Mouse (Mus musculus) kidney, postnatal 25 days (tissue): ENCODE results near the gene Vamp5.
A peak's percentile ranks its signal among the peaks of the same experiment; 100 is the strongest.

Experiments used
- DNase-seq, 2 experiments: peaks; one replicate each; pipeline ENCODE4 v3.0.0; 2021; ENCODE audit warnings: mixed read lengths in 2 of 2

Gene Vamp5

DNA sequence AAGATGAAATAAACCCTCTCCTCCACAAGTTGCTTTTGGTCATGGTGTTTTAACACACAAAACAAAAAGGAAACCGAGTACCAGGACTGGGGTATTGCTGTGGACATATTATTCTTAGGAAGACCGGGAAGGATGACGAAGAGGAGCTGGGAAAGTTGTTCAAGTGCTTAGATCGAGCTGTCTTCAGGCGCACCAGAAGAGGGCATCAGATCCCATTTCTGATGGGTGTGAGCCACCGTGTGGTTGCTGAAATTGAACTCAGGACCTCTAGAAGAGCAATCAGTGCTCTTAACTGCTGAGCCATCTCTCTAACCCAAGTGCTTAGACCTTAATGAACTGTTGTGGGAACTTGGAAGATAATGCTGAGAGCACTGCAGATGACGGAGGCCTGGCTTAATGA, 16.3 kb downstream of the Vamp5 start:
- no peak for DNase-seq

DNA sequence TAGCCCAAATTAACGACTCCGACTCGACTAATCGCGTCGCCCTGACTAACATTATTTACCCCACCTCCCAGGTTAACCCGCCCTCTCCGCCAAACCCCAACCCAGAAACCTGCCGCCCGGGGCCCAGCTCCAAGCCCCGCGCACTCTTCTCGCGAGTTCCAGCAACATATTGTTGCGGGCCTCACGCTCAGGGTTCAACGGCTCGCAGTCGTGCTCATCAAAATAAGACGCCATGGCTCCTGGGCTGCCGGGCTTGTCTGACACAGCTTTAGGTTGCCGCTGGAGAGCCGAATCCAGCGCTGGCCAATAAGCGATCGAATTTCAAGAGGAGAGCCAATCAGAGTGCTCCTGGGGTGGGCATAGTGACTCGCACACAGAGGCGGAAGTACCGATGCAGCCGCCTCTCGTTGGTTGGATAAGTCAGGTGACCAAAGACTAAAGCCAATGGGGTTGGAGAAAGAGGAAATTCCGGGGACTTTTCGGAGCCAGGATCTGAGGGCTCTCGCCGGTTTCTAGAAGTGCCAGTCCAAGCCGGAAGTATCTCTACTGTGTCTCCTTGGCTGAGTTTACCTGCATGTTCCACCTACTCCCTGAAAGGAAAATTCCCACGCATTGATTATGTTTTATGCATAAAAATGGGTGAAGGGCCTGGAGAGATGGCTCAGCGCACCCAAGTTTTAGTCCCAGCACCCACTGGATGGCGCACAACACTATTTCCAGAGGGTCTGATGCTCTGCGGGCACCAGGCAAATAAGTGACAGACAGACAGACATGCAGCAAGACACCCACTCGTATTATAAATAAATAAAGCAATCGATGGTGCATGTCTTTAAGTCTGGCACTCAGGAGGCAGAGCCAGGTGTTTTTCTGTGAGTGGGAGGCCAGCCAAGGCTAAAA, 17.9 kb downstream of the Vamp5 start:
- peak; percentile 96 to 99 for DNase-seq

DNA sequence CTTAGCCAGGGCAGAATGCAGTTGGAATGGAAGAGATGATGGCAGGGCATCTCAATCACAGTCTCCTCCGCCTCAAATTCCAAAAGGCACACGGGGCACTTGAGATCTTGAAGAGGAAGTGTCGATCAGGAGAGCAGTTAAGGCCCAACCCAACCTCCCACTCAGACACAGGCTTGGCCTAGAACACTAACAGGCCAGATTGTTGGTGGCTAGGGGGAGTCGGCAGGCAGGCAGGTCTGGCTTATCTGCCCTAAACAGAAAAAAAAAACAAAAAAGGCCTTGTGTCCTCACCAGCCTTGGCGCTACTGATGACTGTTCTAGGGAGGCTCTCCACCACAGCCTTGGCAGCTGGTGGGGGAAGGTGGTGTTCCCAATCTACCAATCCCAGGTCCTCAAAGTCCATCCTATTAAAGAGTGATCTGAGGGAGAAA, 19.1 kb downstream of the Vamp5 start:
- DNase-seq = peak in 1 of 2 experiments; percentile 57

DNA sequence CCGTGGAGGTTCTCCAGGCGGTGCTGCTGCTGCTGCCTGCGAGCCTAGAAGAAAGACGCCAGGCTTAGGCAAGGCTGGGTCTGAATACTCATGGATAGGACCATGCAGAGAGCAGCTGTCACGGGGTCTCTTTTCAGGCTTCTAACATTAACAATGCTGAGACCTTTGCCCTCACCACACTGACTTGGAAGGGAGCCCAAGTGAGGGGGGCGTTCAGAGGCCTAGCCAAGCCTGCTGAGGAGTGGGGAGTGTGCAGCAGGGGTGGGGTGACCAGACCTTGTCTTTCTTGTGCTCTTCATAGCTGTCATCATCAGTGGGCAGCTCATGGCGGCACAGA, 19.7 kb downstream of the Vamp5 start:
- DNase-seq = peak; percentile 74 to 89

DNA sequence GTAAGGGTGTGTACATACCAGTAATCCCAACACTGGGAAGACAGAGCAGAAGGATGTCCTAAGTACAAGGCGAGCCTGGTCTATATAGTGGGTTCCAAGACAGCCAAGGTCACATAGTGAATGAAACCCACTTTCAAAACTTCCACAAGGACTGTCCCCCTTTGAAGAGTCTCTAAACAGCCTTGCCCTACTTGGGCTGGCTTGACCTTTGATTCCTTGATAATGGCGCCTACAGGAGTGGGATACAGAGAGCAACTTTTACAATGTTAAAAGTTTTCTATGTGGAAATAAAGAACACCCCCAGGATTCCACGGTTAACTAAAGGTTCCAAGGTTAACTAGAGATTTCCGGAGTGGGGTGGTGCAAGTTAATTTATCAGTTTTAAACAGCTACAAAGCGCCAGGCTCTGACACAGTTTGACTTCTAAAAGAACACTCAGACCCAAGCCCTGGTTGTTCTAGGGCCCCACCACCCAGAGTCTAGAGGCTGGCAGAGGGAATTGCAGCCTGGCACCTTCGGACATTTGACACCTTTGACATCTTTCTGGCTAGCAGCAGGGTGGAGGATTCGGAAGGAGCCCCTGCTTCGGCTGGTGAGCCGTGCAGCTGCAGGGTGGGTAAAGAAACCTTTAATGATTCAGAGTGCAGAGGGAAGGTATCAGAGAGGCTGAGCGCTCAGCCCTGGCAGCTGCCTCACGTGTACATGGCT, 20.2 kb downstream of the Vamp5 start:
- peak; percentile 57 to 77 for DNase-seq

DNA sequence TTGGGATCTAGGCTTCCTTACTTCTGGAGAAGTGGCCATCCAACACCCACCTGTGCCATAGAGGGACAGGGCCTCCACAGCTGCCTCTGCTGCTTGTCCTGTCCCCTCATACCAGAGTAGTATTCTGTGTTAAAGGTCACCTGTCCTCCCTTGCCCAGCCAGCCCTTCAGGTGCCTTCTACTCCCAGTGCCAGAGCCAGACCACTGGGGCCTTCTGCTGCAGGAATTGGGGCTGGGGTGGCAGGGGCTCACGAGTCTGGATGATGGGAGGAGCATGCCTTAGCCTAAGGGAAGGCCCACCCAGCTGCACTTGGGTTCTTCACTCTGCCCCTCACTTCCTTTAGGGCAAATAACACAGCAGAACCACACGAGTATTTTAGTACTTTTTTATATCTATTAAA, 20.9 kb downstream of the Vamp5 start:
- DNase-seq = peak in 1 of 2 experiments; percentile 52

DNA sequence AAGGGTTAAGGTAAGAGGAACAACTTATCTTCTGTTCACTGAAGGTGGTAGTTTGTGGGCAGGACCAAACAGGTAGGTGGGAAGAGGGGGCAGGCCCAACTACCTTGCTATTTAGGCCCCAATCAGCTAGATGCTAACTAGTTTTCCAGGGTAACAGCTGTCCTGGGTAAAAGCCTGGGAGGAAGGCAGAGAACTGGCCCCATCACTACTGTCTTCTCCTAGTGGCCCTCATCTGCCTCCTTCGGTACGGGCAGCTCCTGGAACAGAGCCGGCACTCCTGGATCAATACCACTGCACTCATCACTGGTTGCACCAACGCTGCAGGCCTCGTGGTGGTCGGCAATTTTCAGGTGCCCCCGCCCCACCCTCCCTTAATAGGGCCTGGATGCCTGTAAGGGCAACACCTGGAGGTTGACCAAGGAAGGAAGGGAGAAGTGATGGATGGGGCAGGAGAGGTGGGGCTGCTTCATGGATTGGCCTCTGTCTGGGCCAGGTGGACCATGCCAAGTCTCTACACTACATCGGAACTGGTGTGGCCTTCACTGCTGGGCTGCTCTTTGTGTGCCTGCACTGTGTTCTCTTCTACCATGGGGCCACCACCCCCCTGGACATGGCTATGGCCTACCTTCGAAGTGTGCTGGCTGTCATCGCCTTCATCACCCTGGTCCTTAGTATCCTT, 22.0 kb downstream of the Vamp5 start:
- DNase-seq = no peak

DNA sequence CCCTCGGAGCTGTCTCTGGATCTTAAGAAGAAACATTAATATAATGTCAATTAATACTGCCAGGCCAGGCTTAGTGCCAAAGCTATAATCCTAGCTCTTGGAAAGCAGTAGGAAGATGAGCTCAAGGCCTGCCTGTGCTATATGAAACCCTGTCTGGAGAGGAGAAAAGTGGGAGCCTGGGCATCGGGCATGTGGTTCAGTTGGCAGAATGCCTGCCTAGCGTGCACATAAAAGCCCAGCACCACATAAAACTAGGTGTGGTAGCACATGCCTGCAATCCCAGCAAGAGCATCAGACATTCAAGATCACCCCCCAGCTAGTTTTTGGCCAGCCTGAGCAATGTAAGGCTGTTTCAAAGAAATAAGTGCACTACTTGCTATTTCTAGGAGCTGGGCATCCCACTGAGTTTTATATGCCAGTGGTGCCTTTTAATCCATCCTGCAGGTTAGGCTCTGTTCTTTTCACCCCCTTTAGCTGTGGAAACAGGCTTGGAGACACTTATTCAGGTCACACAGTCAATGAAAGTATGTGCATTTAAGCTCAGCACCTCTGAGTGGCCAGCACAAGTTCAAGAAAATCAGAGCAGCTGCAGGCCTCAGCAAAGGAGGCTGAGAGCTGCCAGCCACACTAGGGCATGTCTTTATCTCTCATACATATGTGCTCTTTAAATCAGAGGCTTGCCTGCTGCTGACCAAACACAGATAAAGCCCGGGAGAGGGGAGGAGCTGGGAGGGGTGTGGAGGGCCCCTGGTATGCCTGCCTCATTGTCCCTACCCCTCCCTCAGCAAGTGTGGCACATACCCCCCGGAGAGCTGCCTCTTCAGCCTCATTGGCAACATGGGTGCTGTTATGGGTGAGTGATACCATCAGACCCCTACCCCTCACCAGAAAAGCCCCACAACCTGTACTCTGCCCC, 22.8 kb downstream of the Vamp5 start:
- peak in 1 of 2 experiments; percentile 43 for DNase-seq

DNA sequence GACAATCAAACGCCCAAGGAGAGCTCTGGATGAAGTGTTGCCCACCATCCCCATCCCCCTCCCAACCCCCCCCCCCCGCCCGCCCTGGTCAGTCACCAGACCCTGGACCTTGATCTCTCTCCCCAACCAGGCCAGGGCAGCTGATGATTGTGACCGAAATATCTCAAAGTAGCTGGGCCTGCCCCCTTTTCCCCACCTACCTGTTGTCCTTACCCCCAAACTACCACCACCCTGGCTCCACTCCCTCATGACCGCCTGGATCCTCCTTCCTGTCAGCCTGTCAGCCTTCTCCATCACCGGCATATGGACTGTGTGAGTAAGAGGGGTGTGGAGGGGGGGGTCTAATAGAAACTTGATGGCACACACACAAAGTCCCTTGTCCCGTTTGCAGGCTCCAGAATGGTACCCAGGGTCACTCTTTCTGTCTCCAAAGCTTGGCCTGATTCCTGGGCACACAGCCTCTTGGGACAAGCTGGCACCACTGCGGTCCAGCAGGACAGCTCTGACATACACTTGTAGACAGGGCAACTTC, 24.2 kb downstream of the Vamp5 start:
- peak; percentile 54 to 82 for DNase-seq

DNA sequence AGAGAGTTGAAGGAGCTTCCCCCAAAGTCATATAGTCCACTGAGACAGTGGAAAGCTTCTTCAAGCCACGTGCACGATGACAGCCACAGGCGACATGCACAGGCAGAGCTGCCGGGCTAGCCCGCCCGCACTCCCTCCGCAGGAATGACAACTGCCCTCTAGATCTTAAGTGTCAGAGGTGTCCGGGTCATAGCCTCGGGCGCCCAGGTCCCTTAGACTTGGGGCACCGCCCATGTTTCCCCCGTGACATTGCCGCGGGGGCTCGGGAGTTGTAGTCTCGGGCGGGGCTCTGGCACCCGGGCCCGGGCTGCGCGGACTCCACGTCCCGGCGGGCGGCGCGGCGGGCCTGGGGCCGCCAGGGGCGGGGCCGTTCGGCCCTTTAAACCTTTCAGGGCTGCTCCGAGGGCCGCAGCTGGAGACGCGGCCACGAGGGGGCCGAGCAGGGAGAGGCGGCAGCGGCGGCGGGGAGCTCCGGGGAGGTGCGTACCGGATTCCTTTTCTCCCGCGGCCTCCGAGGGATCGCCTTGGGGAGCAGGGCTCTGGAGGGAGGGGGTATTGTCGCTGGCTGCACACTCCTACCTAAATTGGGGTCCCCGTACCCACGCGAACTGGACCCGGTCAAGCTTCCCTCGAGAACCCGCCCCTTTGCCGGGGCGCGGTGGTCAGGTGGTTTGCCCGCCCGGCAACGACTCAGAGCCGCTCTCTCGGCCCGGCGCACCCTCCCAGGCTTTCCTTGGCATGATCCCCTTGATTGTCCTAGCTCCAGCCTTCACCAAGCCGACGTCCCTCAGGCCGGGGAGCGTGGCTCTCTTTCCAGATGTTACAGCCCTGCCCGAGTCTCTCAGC, 25.0 kb downstream of the Vamp5 start, which contains the start of gene Tmem150a:
TSS of gene Tmem150a (plus strand) at position 382 of the 846 bp plus-strand sequence.
- DNase-seq = peak; percentile 90 to 96

DNA sequence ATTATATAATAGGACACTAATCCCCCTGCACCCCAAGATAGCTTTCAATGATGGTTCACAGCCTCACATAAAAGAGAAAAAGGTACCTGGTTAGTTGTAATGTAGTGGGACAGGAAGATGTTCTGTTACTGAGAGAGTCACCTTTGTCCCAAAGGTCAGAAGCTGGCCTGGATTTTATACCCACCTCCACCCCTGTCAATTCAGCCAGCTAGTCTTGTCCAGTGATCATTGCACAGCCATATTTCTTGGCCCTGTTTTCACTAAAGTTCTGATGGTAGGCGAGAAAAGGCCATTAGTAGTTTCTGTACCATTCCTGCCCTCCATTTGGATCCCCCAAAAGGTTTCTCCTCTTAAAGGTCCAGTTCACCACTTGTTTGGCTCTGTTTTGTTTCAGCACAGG, 26.2 kb downstream of the Vamp5 start:
- no peak for DNase-seq

DNA sequence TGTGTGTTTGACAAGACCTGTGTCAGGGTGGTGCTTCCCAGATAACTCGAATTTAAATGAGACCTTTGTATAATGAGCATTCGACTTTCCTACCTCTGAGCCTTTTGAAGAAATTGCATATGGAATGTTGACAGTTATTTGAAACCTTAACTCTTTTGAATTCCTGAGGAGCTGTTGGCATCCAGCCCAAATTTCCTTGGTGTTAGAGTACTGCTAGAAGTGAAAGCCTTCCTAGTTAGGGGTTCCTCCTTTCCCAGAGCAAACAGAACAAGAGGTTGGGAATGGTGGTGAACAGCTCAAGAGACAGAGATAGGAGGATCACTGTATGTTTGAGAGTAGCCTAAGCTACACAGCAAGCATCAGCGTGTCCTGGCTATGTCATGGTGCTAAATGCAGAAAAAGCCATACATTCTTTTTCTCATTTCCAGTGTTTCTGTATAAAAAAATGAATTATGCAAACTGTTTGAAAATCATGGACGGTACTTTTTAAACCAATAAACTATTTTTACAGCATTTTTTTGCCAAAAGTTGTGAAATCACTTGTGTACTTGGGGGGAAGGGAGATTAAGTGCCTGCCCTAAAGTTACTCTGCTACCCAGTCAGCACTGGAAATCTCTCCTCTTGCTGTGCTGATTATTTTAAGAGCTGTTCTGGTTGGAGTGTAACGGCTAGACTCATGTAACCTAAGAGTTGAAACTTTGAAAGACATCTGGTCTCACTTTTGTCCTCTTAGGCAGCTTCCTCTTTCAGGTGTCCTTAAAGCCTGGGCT, 27.4 kb downstream of the Vamp5 start:
- DNase-seq = peak; percentile 55 to 73

DNA sequence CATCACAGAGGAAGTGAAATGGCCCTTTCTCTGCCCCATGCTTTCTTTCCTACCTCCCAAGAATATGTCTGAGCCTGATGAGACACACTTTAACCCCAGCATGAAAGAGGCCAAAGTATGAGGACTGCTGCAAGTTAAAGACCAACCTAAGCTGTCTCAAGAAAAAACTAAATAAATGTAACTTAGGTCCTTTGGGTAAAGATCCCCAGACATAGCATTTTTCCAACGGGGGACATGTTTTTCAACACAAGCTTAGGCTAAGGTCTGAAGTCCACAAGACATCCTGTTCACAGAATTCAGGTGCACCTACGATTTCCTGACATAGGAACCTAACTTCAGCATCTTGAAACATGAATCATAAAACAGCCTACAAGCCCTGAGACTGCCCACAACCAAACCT, 30.1 kb downstream of the Vamp5 start:
- DNase-seq = no peak

DNA sequence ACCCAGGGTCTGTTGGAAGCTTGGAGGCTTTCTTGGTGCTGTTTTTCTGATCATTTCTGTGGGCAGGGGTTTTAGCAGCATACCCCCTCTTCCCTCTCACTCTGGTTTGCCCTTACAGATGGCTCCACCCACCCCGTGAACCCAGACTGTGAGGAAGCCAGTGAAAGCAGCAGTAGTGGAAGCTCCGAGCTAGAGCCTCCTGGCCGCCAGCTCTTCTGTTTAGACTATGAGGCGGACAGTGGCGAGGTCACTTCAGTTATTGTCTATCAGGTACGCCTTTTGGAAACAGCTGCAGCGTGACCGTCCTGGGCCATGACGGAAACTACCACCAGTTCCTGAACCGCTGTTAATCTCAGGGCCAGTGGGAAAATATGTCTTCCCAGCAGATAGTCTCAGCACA, 31.9 kb downstream of the Vamp5 start:
- DNase-seq = peak; percentile 57 to 78

DNA sequence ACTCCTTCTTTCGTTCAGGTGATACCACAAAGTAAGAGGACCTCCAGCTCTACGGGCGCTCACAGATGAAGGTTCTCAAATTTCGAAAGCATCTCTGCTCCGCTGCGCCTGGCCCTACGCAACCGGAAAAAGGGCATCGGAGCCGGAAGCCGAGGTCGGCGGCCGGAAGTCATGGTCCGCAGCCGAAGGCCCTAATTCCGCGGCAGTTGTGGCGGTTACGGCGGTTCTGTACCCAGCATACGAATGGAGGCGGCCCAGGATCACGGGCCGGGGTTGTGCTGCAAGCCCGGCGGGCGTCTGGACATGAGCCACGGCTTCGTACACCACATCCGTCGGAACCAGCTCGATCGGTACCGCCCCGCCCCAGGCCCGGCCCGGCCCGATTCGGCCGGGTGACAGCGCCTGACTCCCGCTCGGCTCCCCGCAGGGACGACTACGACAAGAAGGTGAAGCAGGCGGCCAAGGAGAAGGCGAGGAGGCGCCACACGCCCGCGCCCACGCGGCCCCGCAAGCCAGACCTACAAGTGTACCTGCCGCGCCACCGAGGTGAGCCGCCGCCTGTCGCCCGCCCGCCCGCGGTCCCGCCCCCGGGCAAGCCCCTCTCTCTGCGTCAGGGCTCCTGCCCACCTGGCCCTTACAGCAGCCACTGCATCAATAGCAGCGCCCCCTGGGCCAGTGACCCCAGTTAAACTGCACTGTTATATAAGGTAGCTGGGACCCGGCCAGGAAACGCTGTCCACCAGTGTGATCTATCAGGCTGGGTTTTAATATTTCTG, 32.9 kb downstream of the Vamp5 start, which contains the start of gene 0610030E20Rik:
TSS of gene 0610030E20Rik (plus strand) at position 152 of the 776 bp plus-strand sequence.
- peak; percentile 88 to 96 for DNase-seq

DNA sequence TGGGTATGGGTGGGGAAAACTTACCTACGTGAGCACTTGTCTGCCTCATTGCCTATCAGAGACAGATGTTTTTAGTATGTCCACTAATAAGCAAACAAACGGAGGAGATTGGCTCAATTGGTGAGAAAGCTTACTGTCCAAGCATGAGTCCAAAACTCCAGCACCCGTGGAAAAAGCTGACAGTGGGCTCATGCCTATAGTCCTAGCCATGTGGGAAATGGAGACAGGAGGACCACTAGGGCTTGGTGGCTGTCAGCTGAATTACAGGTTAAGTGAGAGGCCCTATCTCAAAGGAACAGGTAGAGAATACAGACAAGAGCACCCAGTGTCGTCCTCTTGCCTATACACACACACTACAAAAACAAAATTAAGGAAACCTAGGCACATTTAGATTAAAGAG, 34.0 kb downstream of the Vamp5 start:
- no peak for DNase-seq

DNA sequence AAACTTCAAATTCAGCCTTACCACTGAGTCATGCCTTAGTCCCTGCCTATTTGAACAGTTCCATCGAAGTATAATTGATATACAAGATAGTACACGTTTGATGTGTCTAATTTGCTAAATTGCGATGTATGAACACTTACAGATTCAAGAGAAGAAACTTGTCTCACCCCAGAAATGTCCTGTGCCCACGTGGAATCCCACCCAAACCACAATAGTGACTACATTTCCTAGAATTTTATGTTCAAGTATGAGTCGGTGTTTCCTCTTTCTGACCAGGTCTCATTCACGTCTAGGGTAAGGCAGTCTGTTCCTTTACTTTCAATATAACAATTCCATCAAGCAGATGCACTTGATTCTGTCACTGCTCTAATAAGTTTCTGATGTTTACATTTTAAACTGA, 34.6 kb downstream of the Vamp5 start:
- DNase-seq = no peak

DNA sequence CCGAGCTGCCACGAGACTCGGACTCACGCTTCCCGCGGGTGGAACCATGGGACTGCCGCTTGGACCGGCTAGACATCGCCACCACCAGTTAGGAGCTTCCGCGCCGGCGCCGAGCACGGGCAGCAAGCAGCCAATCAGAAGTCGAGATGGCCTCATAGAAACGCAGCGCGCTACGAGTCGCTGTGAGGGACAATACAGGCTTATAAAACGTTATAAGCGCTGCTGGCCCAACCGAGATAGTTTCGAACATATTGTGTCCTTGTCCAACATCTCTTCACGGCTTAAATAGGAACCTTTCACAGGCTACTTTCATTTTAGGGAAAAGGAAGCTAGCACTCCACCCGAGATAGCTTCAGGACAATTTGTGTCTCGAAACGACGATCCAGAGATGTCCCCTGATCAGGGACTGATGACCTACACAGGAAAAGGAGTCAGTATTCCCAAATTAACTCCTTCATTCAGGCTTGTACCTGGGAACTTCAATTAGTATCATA, 35.1 kb downstream of the Vamp5 start, which contains the start of gene Usp39:
TSS of gene Usp39 (minus strand) at position 111 of the 494 bp plus-strand sequence.
- peak; percentile 97 to 98 for DNase-seq
